Mouse (Mus musculus) intestine, embryonic 14.5 days (tissue): ENCODE data around the gene Nupl1. TPM values are rescaled to one million over a fixed set of nuclear protein-coding genes. Genes with fewer than 3 reads are reported as not detected.

Source experiments
- ATAC-seq: fragments of 200-750 bp; cut with Nextera tagmentation; replicated peaks from 2 replicates; pipeline ENCODE4 v1.8.0; 2017; ENCODE audit warnings: low read depth, moderate number of reproducible peaks, moderate TSS enrichment, moderate library complexity; ENCODE audit not compliant: low FRiP score, low TSS enrichment
- DNase-seq: peaks from one replicate; pipeline ENCODE4 v3.0.0-alpha.2; 2018; ENCODE audit warnings: low spot score
- H3K27ac ChIP-seq: fragments of 300-500 bp; sonication (generic); 2 replicates; pipeline ENCODE4 v1.5.1; 2014; ENCODE audit warnings: low read depth, mild to moderate bottlenecking, control low read depth
- H3K27me3 ChIP-seq: fragments of 300-500 bp; sonication (generic); replicated peaks from 2 replicates; pipeline ENCODE4 v1.6.1; 2014; ENCODE audit warnings: low read length, control low read depth; ENCODE audit not compliant: control insufficient read depth, insufficient read depth
- H3K36me3 ChIP-seq: fragments of 300-500 bp; sonication (generic); 2 replicates; pipeline ENCODE4 v1.6.1; 2014; ENCODE audit warnings: low read length, control low read depth; ENCODE audit not compliant: control insufficient read depth, insufficient read depth
- H3K4me1 ChIP-seq: fragments of 300-500 bp; sonication (generic); replicated peaks from 2 replicates; pipeline ENCODE4 v1.6.1; 2014; ENCODE audit warnings: low read length, control low read depth, mixed read lengths; ENCODE audit not compliant: control insufficient read depth, insufficient read depth
- H3K4me2 ChIP-seq: fragments of 300-500 bp; sonication (generic); 2 replicates; pipeline ENCODE4 v1.6.1; 2014; ENCODE audit warnings: low read length
- H3K4me3 ChIP-seq: fragments of 300-500 bp; sonication (generic); 2 replicates; pipeline ENCODE4 v1.5.1; 2014; ENCODE audit warnings: low read depth, low read length, control low read depth, mixed read lengths
- H3K9ac ChIP-seq: fragments of 300-500 bp; sonication (generic); 2 replicates; pipeline ENCODE4 v1.6.1; 2014; ENCODE audit warnings: mild to moderate bottlenecking, low read length
- H3K9me3 ChIP-seq: fragments of 300-500 bp; sonication (generic); 2 replicates; pipeline ENCODE4 v1.6.1; 2016; ENCODE audit warnings: low read length, control low read depth; ENCODE audit not compliant: control insufficient read depth
- WGBS: fragments of 180-500 bp; shearing (Covaris S2); extraction: QIAGEN DNeasy Blood & Tissue Kit; methylation state at CpG from one replicate; pipeline ENCODE4 v1.1.7; 2014; 5-methylcytosine and 5-hydroxymethylcytosine counted together
- polyA plus RNA-seq: library from polyadenylated mRNA; unstranded; fragments of >200 nt; fragmentation: Nextera tagmentation; extraction: Ambion mirVana; gene quantifications from 2 replicates; pipeline ENCODE4 v1.2.1, GENCODE M21; 2014

Nupl1 gene
- 0.09 and 0.22 TPM in 2 replicates for polyA plus RNA-seq

- under 1% methylated on average over 61 of the region's 62 CpGs for WGBS
- Histone ChIP-seq H3K9ac (peak within 1 kb of the TSS; percentile 95), H3K27ac (peak within 1 kb of the TSS; percentile 85), H3K36me3 (peaks cover 7% of the 10 kb centered on the region; the same call in 1 of the 2 replicates), H3K4me1 (peaks cover 16% of the 10 kb centered on the region), H3K4me3 (peak within 1 kb of the TSS; percentile 97), H3K9me3 (no peaks in the 10 kb centered on the region), H3K4me2 (peak within 1 kb of the TSS; percentile 86), H3K27me3 (no peaks in the 10 kb centered on the region)
- ATAC-seq = peak; percentile 99
- DNase-seq = peak; percentile 94
Measured at GRCm38 (mm10) chr14:60251281-60252003, at the start of gene Nupl1, which contains the start of gene Gm49336. Gene Nupl1 (minus strand): TSS chr14:60251431. Gene Gm49336 (minus strand): TSS chr14:60251507.

GRCm38 (mm10) chr14:60301024-60301423, 49.8 kb upstream of the Nupl1 start:
- ATAC-seq = no peak
- 81% methylated on average over 6 of the region's 6 CpGs for WGBS

GRCm38 (mm10) chr14:60300224-60300991, 49.2 kb upstream of the Nupl1 start:
- H3K9ac ChIP-seq = no peak overlapping the region
- no peak for DNase-seq
- no peak overlapping the region for H3K4me3 ChIP-seq
- H3K4me1 ChIP-seq = no peaks in the 10 kb centered on the region
- no peaks in the 10 kb centered on the region for H3K9me3 ChIP-seq
- WGBS = 78% methylated on average over 14 of the region's 14 CpGs
- H3K36me3 ChIP-seq = peaks cover 51% of the 10 kb centered on the region
- no peak overlapping the region for H3K4me2 ChIP-seq
- no peaks in the 10 kb centered on the region for H3K27me3 ChIP-seq
- H3K27ac ChIP-seq = no peak overlapping the region
- ATAC-seq = no peak

More at GRCm38 (mm10) chr14:60301024-60301423, 49.8 kb upstream of the Nupl1 start:
- Histone ChIP-seq H3K36me3 (peaks cover 51% of the 10 kb centered on the region), H3K9ac (no peak overlapping the region), H3K27ac (no peak overlapping the region), H3K4me1 (no peaks in the 10 kb centered on the region), H3K4me2 (no peak overlapping the region), H3K27me3 (no peaks in the 10 kb centered on the region), H3K4me3 (no peak overlapping the region), H3K9me3 (no peaks in the 10 kb centered on the region)
- no peak for DNase-seq

GRCm38 (mm10) chr14:60295531-60295930, 44.3 kb upstream of the Nupl1 start:
- H3K4me3 ChIP-seq = no peak overlapping the region
- no peaks in the 10 kb centered on the region for H3K4me1 ChIP-seq
- ATAC-seq (no peak), DNase-seq (no peak)
- no peak overlapping the region for H3K9ac ChIP-seq
- H3K9me3 ChIP-seq = no peaks in the 10 kb centered on the region
- no peak overlapping the region for H3K27ac ChIP-seq
- peaks cover 36% of the 10 kb centered on the region for H3K36me3 ChIP-seq
- WGBS = 50% methylated on average over 1 of the region's 1 CpGs
- no peak overlapping the region for H3K4me2 ChIP-seq
- H3K27me3 ChIP-seq = no peaks in the 10 kb centered on the region

GRCm38 (mm10) chr14:60290363-60290762, 39.1 kb upstream of the Nupl1 start:
- ATAC-seq = no peak
- 82% methylated on average over 4 of the region's 4 CpGs for WGBS
- no peak overlapping the region for H3K4me3 ChIP-seq
- no peak overlapping the region for H3K9ac ChIP-seq
- no peaks in the 10 kb centered on the region for H3K9me3 ChIP-seq
- H3K4me2 ChIP-seq = no peak overlapping the region
- no peaks in the 10 kb centered on the region for H3K27me3 ChIP-seq
- H3K27ac ChIP-seq = no peak overlapping the region
- DNase-seq = no peak
- H3K36me3 ChIP-seq = peaks cover 18% of the 10 kb centered on the region
- no peaks in the 10 kb centered on the region for H3K4me1 ChIP-seq

- H3K4me1 ChIP-seq = no peaks in the 10 kb centered on the region
- DNase-seq (no peak), ATAC-seq (no peak)
- H3K9ac ChIP-seq = no peak overlapping the region
- 73% methylated on average over 7 of the region's 7 CpGs for WGBS
- no peaks in the 10 kb centered on the region for H3K27me3 ChIP-seq
- H3K4me2 ChIP-seq = no peak overlapping the region
- no peak overlapping the region for H3K27ac ChIP-seq
- H3K36me3 ChIP-seq = peaks cover 18% of the 10 kb centered on the region
- no peak overlapping the region for H3K4me3 ChIP-seq
- H3K9me3 ChIP-seq = no peaks in the 10 kb centered on the region
Measured at GRCm38 (mm10) chr14:60286194-60286863, 35.1 kb upstream of the Nupl1 start.

- 75% methylated on average over 7 of the region's 7 CpGs for WGBS
- Histone ChIP-seq H3K4me1 (no peaks in the 10 kb centered on the region), H3K4me3 (no peak overlapping the region), H3K27me3 (no peaks in the 10 kb centered on the region), H3K9me3 (no peaks in the 10 kb centered on the region), H3K4me2 (no peak overlapping the region), H3K36me3 (peaks cover 14% of the 10 kb centered on the region; the same call in 1 of the 2 replicates), H3K9ac (no peak overlapping the region), H3K27ac (no peak overlapping the region)
- no peak for ATAC-seq
- DNase-seq = peak; percentile 48
Measured at GRCm38 (mm10) chr14:60275301-60276276, 24.4 kb upstream of the Nupl1 start.
